Mouse (Mus musculus): ENCODE measurements around the gene H2-M10.4. TPM values are rescaled to one million over a fixed set of nuclear protein-coding genes. Genes with fewer than 3 reads are reported as not detected.
"Not testable (repeated sequence)": the region's sequence is repeated elsewhere in the genome, so short reads cannot be mapped to it uniquely, and the experiment has no call there.

H2-M10.4 gene
- total RNA-seq (2014; rRNA removed), result not detected in 2 replicates
- not detected in 2 replicates for polyA plus RNA-seq (2012; rRNA removed)

DNA sequence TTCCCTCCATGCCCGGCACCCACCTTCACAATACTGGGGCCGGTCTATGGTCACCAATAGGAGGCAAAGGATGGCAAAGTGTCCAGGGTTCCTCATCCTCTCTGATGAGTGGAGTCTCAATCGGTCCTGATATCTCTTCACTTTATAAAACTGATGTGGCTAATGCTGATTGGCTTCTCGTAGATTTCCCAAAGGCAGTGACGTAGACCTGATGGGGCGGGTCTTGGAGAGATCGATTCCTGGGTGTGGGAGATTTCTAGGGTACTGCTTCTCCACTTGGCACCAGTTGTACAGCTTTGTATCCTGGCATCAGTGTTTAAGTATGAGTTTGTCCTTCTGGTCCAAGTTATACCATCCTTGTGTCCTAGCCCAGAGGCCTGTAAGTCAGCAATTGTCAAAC is at the start of gene H2-M10.4:
H2-M10.4 (minus strand) TSS at position 101 of the 400 bp plus-strand sequence.
- Histone ChIP-seq H3K27ac (replicated peaks; ENCODE audit: insufficient read depth, low read depth, low read length) (no peak within 1 kb of the TSS), H3K4me1 (ENCODE audit: control insufficient read depth, insufficient read depth, low read length) (no peaks in the 10 kb centered on the region), H3K4me3 (ENCODE audit: insufficient read depth, low read depth, low read length) (no peak within 1 kb of the TSS), H3K27me3 (ENCODE audit: control insufficient read depth, insufficient read depth, low read length) (no peaks in the 10 kb centered on the region), H3K36me3 (ENCODE audit: control insufficient read depth, insufficient read depth, low read length) (no peaks in the 10 kb centered on the region), H3K9ac (ENCODE audit: low read depth, low read length) (no peak within 1 kb of the TSS), H3K79me2 (ENCODE audit: control insufficient read depth, insufficient read depth, low read length) (no peaks in the 10 kb centered on the region)
- WGBS, result 95% methylated on average over 7 of the region's 7 CpGs
- DNase-seq (ENCODE audit: extremely low read depth, low read depth, low spot score), result no peak
- TF ChIP-seq POLR2A (IDR thresholded peaks at IDR 0.05; ENCODE audit: extremely low read depth, insufficient read depth, low read length), result no peak
- TF ChIP-seq CTCF (IDR thresholded peaks at IDR 0.05; ENCODE audit: low read depth, low read length), result no peak

DNA sequence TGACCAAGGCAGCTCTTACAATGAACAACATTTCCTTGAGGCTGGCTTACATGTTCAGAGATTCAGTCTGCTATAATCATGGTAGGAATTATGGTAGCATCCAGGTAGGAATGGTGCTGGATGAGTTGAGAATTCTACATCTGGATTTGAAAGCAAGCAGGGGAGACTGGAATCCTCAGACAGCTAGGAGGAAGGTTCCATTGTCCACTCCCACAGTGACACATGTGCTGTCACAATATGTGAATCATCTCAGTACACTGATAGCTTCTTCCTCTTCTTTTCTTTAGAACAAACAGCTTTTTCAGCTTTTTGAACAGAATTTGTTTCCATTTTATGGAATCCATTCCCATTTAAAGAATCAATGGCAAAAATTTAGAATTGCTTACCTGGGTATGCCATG is 41.8 kb upstream of the H2-M10.4 start:
- DNase-seq (ENCODE audit: extremely low read depth, low read depth, low spot score), result no peak
- H3K4me3 ChIP-seq (ENCODE audit: insufficient read depth, low read depth, low read length), result no peak overlapping the region
- no peaks in the 10 kb centered on the region for H3K27me3 ChIP-seq (ENCODE audit: control insufficient read depth, insufficient read depth, low read length)
- H3K4me1 ChIP-seq (ENCODE audit: control insufficient read depth, insufficient read depth, low read length), result no peaks in the 10 kb centered on the region
- TF ChIP-seq POLR2A (IDR thresholded peaks at IDR 0.05; ENCODE audit: extremely low read depth, insufficient read depth, low read length) (no peak), CTCF (IDR thresholded peaks at IDR 0.05; ENCODE audit: low read depth, low read length) (no peak)
- no peaks in the 10 kb centered on the region for H3K36me3 ChIP-seq (ENCODE audit: control insufficient read depth, insufficient read depth, low read length)
- H3K9ac ChIP-seq (ENCODE audit: low read depth, low read length), result no peak overlapping the region
- H3K27ac ChIP-seq (replicated peaks; ENCODE audit: insufficient read depth, low read depth, low read length), result no peak overlapping the region
- H3K79me2 ChIP-seq (ENCODE audit: control insufficient read depth, insufficient read depth, low read length), result no peaks in the 10 kb centered on the region

DNA sequence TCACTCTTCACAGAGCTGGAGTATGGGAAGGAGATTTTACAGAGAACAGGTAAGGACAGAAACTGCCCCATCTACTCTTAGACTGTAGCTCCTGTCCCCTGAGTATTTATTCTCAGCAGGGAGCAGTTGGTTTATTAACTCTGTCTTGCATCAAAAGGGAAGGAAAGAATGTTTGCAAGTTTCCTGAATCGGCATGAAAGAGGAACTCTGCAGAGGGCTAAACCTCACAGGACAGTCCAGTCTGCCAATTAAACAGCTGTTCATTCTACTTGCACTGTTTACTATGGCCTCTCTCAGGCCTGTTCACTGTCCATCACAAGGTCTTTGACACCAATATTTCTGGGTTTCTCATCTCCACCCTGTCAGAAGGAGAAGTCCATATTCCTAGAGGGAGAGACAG is 38.3 kb upstream of the H2-M10.4 start:
- Histone ChIP-seq H3K36me3 (ENCODE audit: control insufficient read depth, insufficient read depth, low read length) (no peaks in the 10 kb centered on the region), H3K79me2 (ENCODE audit: control insufficient read depth, insufficient read depth, low read length) (no peaks in the 10 kb centered on the region), H3K4me1 (ENCODE audit: control insufficient read depth, insufficient read depth, low read length) (no peaks in the 10 kb centered on the region), H3K27ac (replicated peaks; ENCODE audit: insufficient read depth, low read depth, low read length) (no peak overlapping the region), H3K27me3 (ENCODE audit: control insufficient read depth, insufficient read depth, low read length) (no peaks in the 10 kb centered on the region; the same call in 1 of the 2 replicates), H3K9ac (ENCODE audit: low read depth, low read length) (no peak overlapping the region), H3K4me3 (ENCODE audit: insufficient read depth, low read depth, low read length) (no peak overlapping the region)
- DNase-seq (ENCODE audit: extremely low read depth, low read depth, low spot score), result no peak
- no peak for TF ChIP-seq CTCF (IDR thresholded peaks at IDR 0.05; ENCODE audit: low read depth, low read length)
- TF ChIP-seq POLR2A (IDR thresholded peaks at IDR 0.05; ENCODE audit: extremely low read depth, insufficient read depth, low read length), result no peak
- 51% methylated on average over 1 of the region's 1 CpGs for WGBS

DNA sequence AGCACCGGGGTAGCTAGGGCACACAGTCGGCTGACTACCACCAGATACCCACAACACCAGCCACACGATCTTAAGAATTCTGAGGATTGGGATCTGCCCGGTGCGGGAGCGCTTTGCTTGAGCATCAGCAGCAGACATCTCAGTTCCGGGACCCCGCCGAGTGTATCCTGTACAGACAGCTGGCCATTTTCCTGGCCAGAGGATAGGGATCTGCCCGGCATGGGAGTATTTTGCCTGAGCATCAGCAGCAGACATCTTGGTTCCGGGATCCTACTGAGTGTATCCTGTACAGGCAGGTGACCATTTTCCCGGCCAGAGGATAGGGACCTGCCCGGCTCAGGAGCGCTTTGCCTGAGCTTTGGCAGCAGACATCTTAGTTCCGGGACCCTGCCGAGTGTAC is 26.0 kb upstream of the H2-M10.4 start:
- H3K36me3 ChIP-seq (ENCODE audit: control insufficient read depth, insufficient read depth, low read length); DNase-seq (ENCODE audit: extremely low read depth, low read depth, low spot score); H3K79me2 ChIP-seq (ENCODE audit: control insufficient read depth, insufficient read depth, low read length); H3K4me1 ChIP-seq (ENCODE audit: control insufficient read depth, insufficient read depth, low read length); H3K27me3 ChIP-seq (ENCODE audit: control insufficient read depth, insufficient read depth, low read length); H3K27ac ChIP-seq (replicated peaks; ENCODE audit: insufficient read depth, low read depth, low read length); H3K4me3 ChIP-seq (ENCODE audit: insufficient read depth, low read depth, low read length); H3K9ac ChIP-seq (ENCODE audit: low read depth, low read length): not testable (repeated sequence)
- 97% methylated on average over 16 of the region's 16 CpGs for WGBS

DNA sequence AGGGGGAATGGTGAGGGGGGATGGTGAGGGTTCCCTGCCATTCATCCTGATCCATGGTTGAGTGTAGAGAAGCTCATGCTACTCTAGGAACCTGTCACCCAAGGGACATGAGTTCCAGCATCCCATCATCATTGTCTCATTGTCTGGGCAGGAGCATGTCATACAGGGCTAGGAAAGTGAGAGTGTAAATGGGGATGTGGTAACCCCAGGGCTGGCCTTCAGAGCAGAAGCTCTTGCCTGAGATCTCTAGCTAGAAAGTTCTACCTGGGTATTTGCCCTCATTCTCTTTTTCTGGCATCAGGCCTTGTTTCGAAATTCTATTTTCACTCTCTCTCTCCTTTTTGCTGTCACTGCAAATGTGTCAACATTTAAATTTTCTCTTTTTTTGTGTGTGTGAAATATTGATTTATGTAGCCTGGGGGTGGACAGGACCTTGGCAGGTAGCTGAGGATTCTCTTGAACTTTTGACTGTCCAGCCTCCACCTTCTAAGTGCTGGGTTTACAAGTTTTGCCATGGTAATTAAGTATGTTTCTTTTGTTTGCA is 24.6 kb upstream of the H2-M10.4 start:
- H3K9ac ChIP-seq (ENCODE audit: low read depth, low read length), result no peak overlapping the region
- H3K27me3 ChIP-seq (ENCODE audit: control insufficient read depth, insufficient read depth, low read length), result peaks cover 6% of the 10 kb centered on the region; the same call in 1 of the 2 replicates
- H3K79me2 ChIP-seq (ENCODE audit: control insufficient read depth, insufficient read depth, low read length), result no peaks in the 10 kb centered on the region
- no peaks in the 10 kb centered on the region for H3K36me3 ChIP-seq (ENCODE audit: control insufficient read depth, insufficient read depth, low read length)
- TF ChIP-seq POLR2A (IDR thresholded peaks at IDR 0.05; ENCODE audit: extremely low read depth, insufficient read depth, low read length), result no peak
- no peak for TF ChIP-seq CTCF (IDR thresholded peaks at IDR 0.05; ENCODE audit: low read depth, low read length)
- H3K4me3 ChIP-seq (ENCODE audit: insufficient read depth, low read depth, low read length), result no peak overlapping the region
- WGBS, result 16% methylated on average over 1 of the region's 1 CpGs
- H3K27ac ChIP-seq (replicated peaks; ENCODE audit: insufficient read depth, low read depth, low read length), result no peak overlapping the region
- H3K4me1 ChIP-seq (ENCODE audit: control insufficient read depth, insufficient read depth, low read length), result peaks cover 4% of the 10 kb centered on the region; the same call in 1 of the 2 replicates
- DNase-seq (ENCODE audit: extremely low read depth, low read depth, low spot score), result peak; percentile 90

DNA sequence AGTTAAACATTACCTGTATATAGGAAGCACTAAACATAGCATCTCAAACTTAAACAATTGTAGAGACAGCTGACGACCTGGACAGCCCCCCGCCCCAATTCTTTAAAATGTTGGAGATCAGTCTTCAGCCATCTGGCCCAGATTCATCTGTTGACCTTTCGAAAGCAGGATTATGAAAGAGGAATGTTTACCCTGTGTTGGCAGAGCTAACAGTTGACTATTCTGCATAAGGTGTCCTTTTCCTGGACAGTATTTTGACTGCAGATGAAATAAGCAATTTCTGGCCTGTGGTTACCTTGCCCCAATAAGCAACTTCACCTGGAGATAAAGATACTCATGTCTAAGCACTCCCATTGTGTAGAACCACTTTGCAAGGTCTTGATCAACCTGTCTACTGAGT is 21.7 kb upstream of the H2-M10.4 start:
- Histone ChIP-seq H3K9ac (ENCODE audit: low read depth, low read length) (no peak overlapping the region), H3K4me1 (ENCODE audit: control insufficient read depth, insufficient read depth, low read length) (peaks cover 4% of the 10 kb centered on the region; the same call in 1 of the 2 replicates), H3K79me2 (ENCODE audit: control insufficient read depth, insufficient read depth, low read length) (no peaks in the 10 kb centered on the region), H3K27me3 (ENCODE audit: control insufficient read depth, insufficient read depth, low read length) (peaks cover 8% of the 10 kb centered on the region; the same call in 1 of the 2 replicates), H3K36me3 (ENCODE audit: control insufficient read depth, insufficient read depth, low read length) (no peaks in the 10 kb centered on the region), H3K4me3 (ENCODE audit: insufficient read depth, low read depth, low read length) (no peak overlapping the region), H3K27ac (replicated peaks; ENCODE audit: insufficient read depth, low read depth, low read length) (no peak overlapping the region)
- 27% methylated on average over 3 of the region's 3 CpGs for WGBS
- peak; percentile 86 for DNase-seq (ENCODE audit: extremely low read depth, low read depth, low spot score)
- TF ChIP-seq POLR2A (IDR thresholded peaks at IDR 0.05; ENCODE audit: extremely low read depth, insufficient read depth, low read length) (no peak), CTCF (IDR thresholded peaks at IDR 0.05; ENCODE audit: low read depth, low read length) (no peak)

Data from liver, adult 2 months (tissue).